Mouse (Mus musculus) stomach, embryonic 15.5 days (tissue): ENCODE results near the gene Zfand3. TPM values are rescaled to one million over a fixed set of nuclear protein-coding genes. Genes with fewer than 3 reads are reported as not detected.

Source experiments
- ATAC-seq: fragments of 200-750 bp; cut with Nextera tagmentation; 2 replicates; pipeline ENCODE4 v1.8.0; 2017; ENCODE audit warnings: low read depth, moderate number of reproducible peaks, moderate TSS enrichment; ENCODE audit not compliant: insufficient read depth, low FRiP score
- H3K27ac ChIP-seq: fragments of 300-500 bp; sonication (generic); 2 replicates; pipeline ENCODE4 v1.5.1; 2015; ENCODE audit warnings: mild to moderate bottlenecking, inconsistent platforms
- H3K27me3 ChIP-seq: fragments of 300-500 bp; sonication (generic); replicated peaks from 2 replicates; pipeline ENCODE4 v1.6.1; 2015; ENCODE audit warnings: inconsistent platforms
- H3K36me3 ChIP-seq: fragments of 300-500 bp; sonication (generic); 2 replicates; pipeline ENCODE4 v1.6.1; 2015; ENCODE audit warnings: inconsistent platforms
- H3K4me1 ChIP-seq: fragments of 300-500 bp; sonication (generic); 2 replicates; pipeline ENCODE4 v1.6.1; 2015; ENCODE audit warnings: inconsistent platforms
- H3K4me2 ChIP-seq: fragments of 300-500 bp; sonication (generic); 2 replicates; pipeline ENCODE4 v1.6.1; 2015; ENCODE audit warnings: mild to moderate bottlenecking, inconsistent platforms
- H3K4me3 ChIP-seq: fragments of 300-500 bp; sonication (generic); replicated peaks from 2 replicates; pipeline ENCODE4 v1.5.1; 2015; ENCODE audit warnings: inconsistent platforms
- H3K9ac ChIP-seq: fragments of 300-500 bp; sonication (generic); 2 replicates; pipeline ENCODE4 v1.6.1; 2015; ENCODE audit warnings: inconsistent platforms
- H3K9me3 ChIP-seq: fragments of 300-500 bp; sonication (generic); 2 replicates; pipeline ENCODE4 v1.6.1; 2016; ENCODE audit warnings: inconsistent platforms
- WGBS: fragments of 180-500 bp; shearing (Covaris S2); methylation state at CpG from one replicate; pipeline ENCODE4 v1.1.7; 2015; 5-methylcytosine and 5-hydroxymethylcytosine counted together
- polyA plus RNA-seq: library from polyadenylated mRNA; unstranded; fragments of >200 nt; fragmentation: Nextera tagmentation; extraction: Ambion mirVana; gene quantifications from 2 replicates; pipeline ENCODE4 v1.2.1, GENCODE M21; 2015

Zfand3 gene
- polyA plus RNA-seq, 1 experiment from 2014 or later: 49.4 TPM

GRCm38 (mm10) chr17:30059066-30059465 lies 54.5 kb downstream of the Zfand3 start:
- H3K4me1 ChIP-seq: peaks cover 14% of the 10 kb centered on the region

GRCm38 (mm10) chr17:30061100-30061837 lies 56.7 kb downstream of the Zfand3 start:
- 51% methylated on average over 8 of the region's 8 CpGs for WGBS
- Histone ChIP-seq H3K4me2 (no peak overlapping the region), H3K9ac (no peak overlapping the region), H3K9me3 (no peaks in the 10 kb centered on the region), H3K27ac (no peak overlapping the region), H3K36me3 (no peaks in the 10 kb centered on the region), H3K4me3 (no peak overlapping the region), H3K27me3 (no peaks in the 10 kb centered on the region), H3K4me1 (peaks cover 14% of the 10 kb centered on the region)
- no peak for ATAC-seq

More at GRCm38 (mm10) chr17:30059066-30059465, 54.5 kb downstream of the Zfand3 start:
- Histone ChIP-seq H3K27me3 (no peaks in the 10 kb centered on the region), H3K27ac (no peak overlapping the region), H3K4me2 (no peak overlapping the region), H3K9ac (no peak overlapping the region), H3K36me3 (no peaks in the 10 kb centered on the region; the same call in 1 of the 2 replicates), H3K9me3 (no peaks in the 10 kb centered on the region), H3K4me3 (no peak overlapping the region)
- 78% methylated on average over 5 of the region's 5 CpGs for WGBS
- no peak for ATAC-seq

GRCm38 (mm10) chr17:30063849-30064248 lies 59.3 kb downstream of the Zfand3 start:
- Histone ChIP-seq H3K9ac (no peak overlapping the region), H3K27me3 (no peaks in the 10 kb centered on the region), H3K36me3 (no peaks in the 10 kb centered on the region), H3K4me3 (no peak overlapping the region), H3K27ac (no peak overlapping the region), H3K9me3 (no peaks in the 10 kb centered on the region), H3K4me2 (no peak overlapping the region), H3K4me1 (peaks cover 14% of the 10 kb centered on the region)
- no peak for ATAC-seq
- WGBS: 29% methylated on average over 3 of the region's 3 CpGs

GRCm38 (mm10) chr17:30064746-30065145 lies 60.2 kb downstream of the Zfand3 start:
- no peak overlapping the region for H3K9ac ChIP-seq
- WGBS: 66% methylated on average over 4 of the region's 4 CpGs
- H3K27me3 ChIP-seq: no peaks in the 10 kb centered on the region
- no peak overlapping the region for H3K4me3 ChIP-seq
- no peak overlapping the region for H3K4me2 ChIP-seq
- no peak for ATAC-seq
- H3K27ac ChIP-seq: no peak overlapping the region
- peaks cover 6% of the 10 kb centered on the region for H3K4me1 ChIP-seq
- no peaks in the 10 kb centered on the region for H3K9me3 ChIP-seq
- H3K36me3 ChIP-seq: no peaks in the 10 kb centered on the region

GRCm38 (mm10) chr17:30069776-30070175 lies 65.2 kb downstream of the Zfand3 start:
- Histone ChIP-seq H3K4me1 (peaks cover 6% of the 10 kb centered on the region; the same call in 1 of the 2 replicates), H3K36me3 (no peaks in the 10 kb centered on the region), H3K4me2 (no peak overlapping the region), H3K9ac (no peak overlapping the region), H3K9me3 (no peaks in the 10 kb centered on the region), H3K27me3 (no peaks in the 10 kb centered on the region), H3K4me3 (no peak overlapping the region), H3K27ac (no peak overlapping the region)
- 87% methylated on average over 3 of the region's 3 CpGs for WGBS
- no peak for ATAC-seq

GRCm38 (mm10) chr17:30070631-30071030 lies 66.1 kb downstream of the Zfand3 start:
- Histone ChIP-seq H3K36me3 (no peaks in the 10 kb centered on the region), H3K27me3 (no peaks in the 10 kb centered on the region), H3K4me1 (peaks cover 6% of the 10 kb centered on the region), H3K27ac (no peak overlapping the region), H3K9me3 (no peaks in the 10 kb centered on the region), H3K4me2 (no peak overlapping the region), H3K9ac (no peak overlapping the region), H3K4me3 (no peak overlapping the region)
- ATAC-seq: no peak
- WGBS: 60% methylated on average over 5 of the region's 5 CpGs

- ATAC-seq: no peak
- Histone ChIP-seq H3K9ac (no peak overlapping the region), H3K27ac (no peak overlapping the region), H3K27me3 (no peaks in the 10 kb centered on the region), H3K4me1 (peaks cover 12% of the 10 kb centered on the region), H3K9me3 (no peaks in the 10 kb centered on the region), H3K4me2 (no peak overlapping the region), H3K36me3 (no peaks in the 10 kb centered on the region), H3K4me3 (no peak overlapping the region)
- 82% methylated on average over 3 of the region's 3 CpGs for WGBS
Observed at GRCm38 (mm10) chr17:30072613-30073012, 68.1 kb downstream of the Zfand3 start.

DNA sequence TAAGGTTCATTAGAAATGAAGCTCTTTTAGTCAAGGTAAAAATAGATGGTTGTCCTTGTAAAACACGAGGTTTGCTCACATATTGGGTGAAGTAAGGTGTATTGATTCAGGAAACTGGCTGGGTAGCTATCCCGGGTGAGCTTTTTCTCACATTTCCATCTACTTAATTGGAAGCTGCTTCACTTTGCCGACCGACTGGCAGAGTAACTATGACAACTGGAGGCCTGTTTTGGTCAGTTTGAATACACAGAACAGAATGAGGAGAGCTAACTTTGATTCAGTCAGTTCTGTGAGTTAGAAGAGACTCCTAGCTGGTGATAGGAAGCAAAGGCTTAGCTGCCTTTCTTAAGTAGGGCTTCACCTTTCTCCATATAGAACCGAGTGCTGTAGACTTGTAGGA lies 71.4 kb downstream of the Zfand3 start:
- H3K4me3 ChIP-seq: no peak overlapping the region
- peaks cover 12% of the 10 kb centered on the region for H3K4me1 ChIP-seq
- no peak overlapping the region for H3K27ac ChIP-seq
- WGBS: 52% methylated on average over 5 of the region's 5 CpGs
- no peak for ATAC-seq
- H3K9me3 ChIP-seq: no peaks in the 10 kb centered on the region
- no peaks in the 10 kb centered on the region for H3K27me3 ChIP-seq
- no peak overlapping the region for H3K4me2 ChIP-seq
- no peak overlapping the region for H3K9ac ChIP-seq
- H3K36me3 ChIP-seq: no peaks in the 10 kb centered on the region

DNA sequence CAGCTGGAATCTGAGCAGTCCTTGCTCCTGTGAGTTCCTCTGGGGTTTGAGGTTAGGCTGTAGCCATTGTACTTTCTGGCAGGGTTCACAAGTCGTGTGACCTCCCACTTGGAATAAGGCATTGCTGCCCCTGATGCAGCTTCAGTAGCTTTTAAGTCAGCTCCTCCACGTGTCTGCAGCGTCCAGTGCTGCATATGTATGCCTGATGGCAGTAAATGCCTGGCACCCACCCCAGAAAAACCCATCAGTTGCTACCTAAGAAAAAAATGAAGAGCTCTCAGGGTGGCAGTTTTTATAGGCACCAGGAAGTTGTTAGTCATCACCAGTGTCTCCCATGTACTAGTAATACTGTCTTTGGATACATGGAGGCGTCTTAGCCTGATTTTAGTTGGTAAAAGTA lies 79.5 kb downstream of the Zfand3 start:
- no peaks in the 10 kb centered on the region for H3K27me3 ChIP-seq
- H3K4me1 ChIP-seq: 0 out of 2 replicates have a peak, but pooled peaks cover 6% of the 10 kb centered on the region
- no peaks in the 10 kb centered on the region for H3K9me3 ChIP-seq
- no peak overlapping the region for H3K4me3 ChIP-seq
- no peak overlapping the region for H3K27ac ChIP-seq
- ATAC-seq: no peak
- H3K4me2 ChIP-seq: no peak overlapping the region
- no peak overlapping the region for H3K9ac ChIP-seq
- 53% methylated on average over 4 of the region's 4 CpGs for WGBS
- H3K36me3 ChIP-seq: peaks cover 3% of the 10 kb centered on the region; the same call in 1 of the 2 replicates

- Histone ChIP-seq H3K4me2 (no peak overlapping the region), H3K9me3 (no peaks in the 10 kb centered on the region), H3K9ac (no peak overlapping the region), H3K4me1 (0 out of 2 replicates have a peak, but pooled peaks cover 6% of the 10 kb centered on the region), H3K27ac (no peak overlapping the region), H3K4me3 (no peak overlapping the region), H3K36me3 (peaks cover 3% of the 10 kb centered on the region; the same call in 1 of the 2 replicates), H3K27me3 (no peaks in the 10 kb centered on the region)
- no peak for ATAC-seq
- 74% methylated on average over 7 of the region's 7 CpGs for WGBS
Observed at GRCm38 (mm10) chr17:30086695-30087094, 82.2 kb downstream of the Zfand3 start.

DNA sequence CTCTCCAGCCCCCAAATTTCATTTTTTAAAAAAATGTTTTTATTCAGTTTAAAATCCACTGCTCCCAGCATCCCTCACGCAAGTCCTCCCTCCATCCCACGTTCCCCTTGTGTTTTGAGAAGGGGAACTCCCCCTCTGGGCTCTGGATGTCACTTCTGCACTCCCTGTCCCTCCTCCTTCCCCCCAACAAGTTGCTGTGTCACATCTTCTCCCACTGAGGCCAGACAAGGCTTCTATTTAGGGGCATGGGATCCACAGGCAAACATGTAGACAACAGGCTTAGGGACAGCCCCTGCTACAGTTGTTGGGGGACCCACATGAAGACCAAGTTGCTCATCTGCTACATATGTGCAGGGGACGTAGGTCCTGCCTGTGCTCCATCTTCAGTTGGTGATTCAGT lies 83.9 kb downstream of the Zfand3 start:
- ATAC-seq: no peak
- H3K27me3 ChIP-seq: no peaks in the 10 kb centered on the region
- no peak overlapping the region for H3K4me3 ChIP-seq
- no peak overlapping the region for H3K4me2 ChIP-seq
- H3K9ac ChIP-seq: no peak overlapping the region
- WGBS: 90% methylated on average over 3 of the region's 3 CpGs
- no peaks in the 10 kb centered on the region for H3K9me3 ChIP-seq
- no peak overlapping the region for H3K27ac ChIP-seq
- H3K4me1 ChIP-seq: 0 out of 2 replicates have a peak, but pooled peaks cover 6% of the 10 kb centered on the region
- 0 out of 2 replicates have a peak, but pooled peaks cover 3% of the 10 kb centered on the region for H3K36me3 ChIP-seq

- no peak for ATAC-seq
- 67% methylated on average over 3 of the region's 3 CpGs for WGBS
- H3K9me3 ChIP-seq: no peaks in the 10 kb centered on the region
Observed at GRCm38 (mm10) chr17:30090416-30090815, 85.9 kb downstream of the Zfand3 start.

More at GRCm38 (mm10) chr17:30090416-30090815, 85.9 kb downstream of the Zfand3 start:
- Histone ChIP-seq H3K9ac (no peak overlapping the region), H3K36me3 (peaks cover 4% of the 10 kb centered on the region; the same call in 1 of the 2 replicates), H3K4me3 (no peak overlapping the region), H3K27me3 (no peaks in the 10 kb centered on the region), H3K27ac (no peak overlapping the region), H3K4me1 (no peaks in the 10 kb centered on the region), H3K4me2 (no peak overlapping the region)
